Mouse (Mus musculus) lung, adult 2 months (tissue): Measurements from ENCODE around the gene Zfp638.

Experiments
- CTCF ChIP-seq: fragments of 200-500 bp; IDR thresholded peaks from 2 replicates; pipeline ENCODE4 v1.5.1; 2011; ENCODE audit warnings: mild to moderate bottlenecking, low read length, control low read depth; ENCODE audit not compliant: insufficient read depth
- POLR2A ChIP-seq: fragments of 200-500 bp; IDR thresholded peaks from 2 replicates; pipeline ENCODE4 v1.6.1; 2011; ENCODE audit warnings: low read depth, mild to moderate bottlenecking, control low read depth, low read length, borderline replicate concordance; ENCODE audit errors: extremely low read depth

DNA sequence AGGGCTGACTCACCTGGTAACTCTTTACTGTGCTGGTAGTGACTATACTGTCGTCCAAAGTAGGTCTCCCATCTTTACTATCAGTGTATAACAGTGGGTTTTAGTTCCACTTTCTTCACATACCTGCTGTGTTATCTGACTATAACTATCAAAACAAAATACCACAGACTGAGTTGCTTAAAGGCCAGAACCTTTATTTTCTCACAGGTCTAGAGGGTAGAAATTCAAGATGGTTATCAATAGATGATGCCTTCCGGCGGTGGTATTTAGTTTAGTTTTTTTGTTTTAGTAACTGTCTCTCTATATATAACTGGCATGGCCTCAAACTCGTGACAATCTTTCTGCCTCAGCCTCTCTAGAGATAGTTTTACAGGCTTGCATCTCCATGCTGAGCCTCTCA lies 3.4 kb upstream of the Zfp638 start:
- TF ChIP-seq CTCF (no peak), POLR2A (no peak)
